Mouse (Mus musculus) neural tube, embryonic 11.5 days (tissue): ENCODE results near the gene Ccdc186. TPM values are rescaled to one million over a fixed set of nuclear protein-coding genes. Genes with fewer than 3 reads are reported as not detected.
A peak's percentile ranks its signal among the peaks of the same experiment; 100 is the strongest.

Experiments
- ATAC-seq: fragments of 200-750 bp; cut with Nextera tagmentation; 2 replicates; pipeline ENCODE4 v1.8.0; 2017; ENCODE audit warnings: moderate number of reproducible peaks, mild to moderate bottlenecking, moderate TSS enrichment, moderate library complexity; ENCODE audit not compliant: insufficient read depth, low FRiP score, low TSS enrichment
- DNase-seq: peaks from one replicate; pipeline ENCODE4 v3.0.0-alpha.2; 2015; ENCODE audit warnings: low spot score
- H3K27ac ChIP-seq: fragments of 300-500 bp; sonication (generic); 2 replicates; pipeline ENCODE4 v1.5.1; 2014; ENCODE audit warnings: low read depth, mild to moderate bottlenecking, low read length
- H3K27me3 ChIP-seq: fragments of 300-500 bp; sonication (generic); 2 replicates; pipeline ENCODE4 v1.6.1; 2014; ENCODE audit warnings: mild to moderate bottlenecking, low read length, mixed read lengths; ENCODE audit not compliant: control insufficient read depth, insufficient read depth
- H3K36me3 ChIP-seq: fragments of 300-500 bp; sonication (generic); 2 replicates; pipeline ENCODE4 v1.6.1; 2014; ENCODE audit warnings: mild to moderate bottlenecking, low read length, moderate library complexity, mixed read lengths; ENCODE audit not compliant: control insufficient read depth, insufficient read depth
- H3K4me1 ChIP-seq: fragments of 300-500 bp; sonication (generic); 2 replicates; pipeline ENCODE4 v1.6.1; 2014; ENCODE audit warnings: low read length, mixed read lengths; ENCODE audit not compliant: control insufficient read depth, insufficient read depth
- H3K4me2 ChIP-seq: fragments of 300-500 bp; sonication (generic); 2 replicates; pipeline ENCODE4 v1.6.1; 2014; ENCODE audit warnings: low read depth, mild to moderate bottlenecking, moderate library complexity
- H3K4me3 ChIP-seq: fragments of 300-500 bp; sonication (generic); 2 replicates; pipeline ENCODE4 v1.5.1; 2014; ENCODE audit warnings: low read depth, low read length
- H3K9ac ChIP-seq: fragments of 300-500 bp; sonication (generic); 2 replicates; pipeline ENCODE4 v1.6.1; 2014; ENCODE audit warnings: mild to moderate bottlenecking, low read length
- H3K9me3 ChIP-seq: fragments of 300-500 bp; sonication (generic); 2 replicates; pipeline ENCODE4 v1.6.1; 2016; ENCODE audit warnings: low read length; ENCODE audit not compliant: control insufficient read depth
- WGBS: fragments of 180-500 bp; shearing (Covaris S2); extraction: QIAGEN DNeasy Blood & Tissue Kit; methylation state at CpG from one replicate; pipeline ENCODE4 v1.1.7; 2014; 5-methylcytosine and 5-hydroxymethylcytosine counted together
- polyA plus RNA-seq: library from polyadenylated mRNA; unstranded; fragments of >200 nt; fragmentation: Nextera tagmentation; extraction: Ambion mirVana; gene quantifications from 2 replicates; pipeline ENCODE4 v1.2.1, GENCODE M21; 2014

The Ccdc186 gene
- polyA plus RNA-seq, result 21.2 and 21.9 TPM in 2 replicates

- Histone ChIP-seq H3K27me3 (no peaks in the 10 kb centered on the region), H3K4me2 (peak within 1 kb of the TSS; percentile 73), H3K4me3 (peak within 1 kb of the TSS; percentile 98), H3K27ac (peak within 1 kb of the TSS; percentile 72), H3K9ac (peak within 1 kb of the TSS; percentile 92), H3K36me3 (no peaks in the 10 kb centered on the region), H3K9me3 (no peaks in the 10 kb centered on the region), H3K4me1 (peaks cover 2% of the 10 kb centered on the region; the same call in 1 of the 2 replicates)
- WGBS, result 0% methylated on average over 79 of the region's 79 CpGs
- peak; percentile 98 for ATAC-seq
- peak; percentile 98 for DNase-seq
These were observed at the start of gene Ccdc186 for GRCm38 (mm10) chr19:56821798-56822447. Gene Ccdc186, minus strand, starts transcription at chr19:56822190.

- no peak overlapping the region for H3K27ac ChIP-seq
- no peak overlapping the region for H3K4me2 ChIP-seq
- H3K36me3 ChIP-seq, result no peaks in the 10 kb centered on the region
- ATAC-seq, result no peak
- 0 out of 2 replicates have a peak, but pooled peaks cover 3% of the 10 kb centered on the region for H3K27me3 ChIP-seq
- no peaks in the 10 kb centered on the region for H3K4me1 ChIP-seq
- whole genome bisulfite sequencing, result 72% methylated on average over 4 of the region's 4 CpGs
- no peak for DNase-seq
- no peaks in the 10 kb centered on the region for H3K9me3 ChIP-seq
- H3K4me3 ChIP-seq, result no peak overlapping the region
- no peak overlapping the region for H3K9ac ChIP-seq
These were observed 45.7 kb upstream of the Ccdc186 start for GRCm38 (mm10) chr19:56867701-56868100.

- no peak for DNase-seq
These were observed 34.5 kb upstream of the Ccdc186 start for GRCm38 (mm10) chr19:56856455-56856854.

GRCm38 (mm10) chr19:56852590-56852989, 30.6 kb upstream of the Ccdc186 start:
- ATAC-seq (no peak), DNase-seq (no peak)
- Histone ChIP-seq H3K4me2 (no peak overlapping the region), H3K27me3 (no peaks in the 10 kb centered on the region), H3K36me3 (no peaks in the 10 kb centered on the region), H3K9ac (no peak overlapping the region), H3K4me1 (no peaks in the 10 kb centered on the region; the same call in 1 of the 2 replicates), H3K4me3 (no peak overlapping the region), H3K27ac (no peak overlapping the region), H3K9me3 (no peaks in the 10 kb centered on the region)

More at GRCm38 (mm10) chr19:56856455-56856854, 34.5 kb upstream of the Ccdc186 start:
- no peaks in the 10 kb centered on the region for H3K36me3 ChIP-seq
- no peaks in the 10 kb centered on the region; the same call in 1 of the 2 replicates for H3K4me1 ChIP-seq
- no peak overlapping the region for H3K4me3 ChIP-seq
- no peak overlapping the region for H3K27ac ChIP-seq
- no peak overlapping the region for H3K9ac ChIP-seq
- H3K27me3 ChIP-seq, result no peaks in the 10 kb centered on the region
- no peak for ATAC-seq
- WGBS, result 54% methylated on average over 5 of the region's 5 CpGs
- H3K4me2 ChIP-seq, result no peak overlapping the region
- no peaks in the 10 kb centered on the region for H3K9me3 ChIP-seq

- Histone ChIP-seq H3K9ac (no peak overlapping the region), H3K4me2 (no peak overlapping the region), H3K9me3 (no peaks in the 10 kb centered on the region), H3K4me3 (no peak overlapping the region), H3K27me3 (no peaks in the 10 kb centered on the region), H3K36me3 (no peaks in the 10 kb centered on the region), H3K27ac (no peak overlapping the region), H3K4me1 (no peaks in the 10 kb centered on the region)
- ATAC-seq, result no peak
- DNase-seq, result no peak
- 88% methylated on average over 12 of the region's 12 CpGs for WGBS
These were observed 21.0 kb upstream of the Ccdc186 start for GRCm38 (mm10) chr19:56842974-56843373.

- DNase-seq, result no peak
- no peak overlapping the region for H3K4me3 ChIP-seq
- no peaks in the 10 kb centered on the region for H3K27me3 ChIP-seq
- H3K4me1 ChIP-seq, result no peaks in the 10 kb centered on the region
- ATAC-seq, result no peak
- no peak overlapping the region for H3K27ac ChIP-seq
- no peaks in the 10 kb centered on the region for H3K36me3 ChIP-seq
- H3K4me2 ChIP-seq, result no peak overlapping the region
- no peaks in the 10 kb centered on the region for H3K9me3 ChIP-seq
- WGBS, result 75% methylated on average over 17 of the region's 17 CpGs
- no peak overlapping the region for H3K9ac ChIP-seq
These were observed 17.1 kb upstream of the Ccdc186 start for GRCm38 (mm10) chr19:56838942-56839706.

- ATAC-seq (no peak), DNase-seq (peak; percentile 44)
- Histone ChIP-seq H3K27me3 (no peaks in the 10 kb centered on the region), H3K9me3 (no peaks in the 10 kb centered on the region), H3K9ac (no peak overlapping the region), H3K27ac (no peak overlapping the region), H3K4me1 (no peaks in the 10 kb centered on the region), H3K4me3 (no peak overlapping the region), H3K4me2 (no peak overlapping the region), H3K36me3 (no peaks in the 10 kb centered on the region)
- 70% methylated on average over 9 of the region's 9 CpGs for WGBS
These were observed 13.3 kb upstream of the Ccdc186 start for GRCm38 (mm10) chr19:56835340-56835739.

- Histone ChIP-seq H3K36me3 (no peaks in the 10 kb centered on the region), H3K27me3 (no peaks in the 10 kb centered on the region), H3K9ac (no peak overlapping the region), H3K4me1 (no peaks in the 10 kb centered on the region), H3K27ac (no peak overlapping the region), H3K4me2 (no peak overlapping the region), H3K9me3 (no peaks in the 10 kb centered on the region), H3K4me3 (no peak overlapping the region)
- 97% methylated on average over 4 of the region's 4 CpGs for WGBS
- no peak for ATAC-seq
- DNase-seq, result no peak
These were observed 8.2 kb upstream of the Ccdc186 start for GRCm38 (mm10) chr19:56830163-56830562.

GRCm38 (mm10) chr19:56829267-56829666, 7.3 kb upstream of the Ccdc186 start:
- no peak for ATAC-seq
- 95% methylated on average over 9 of the region's 9 CpGs for WGBS

More at GRCm38 (mm10) chr19:56829267-56829666, 7.3 kb upstream of the Ccdc186 start:
- H3K27me3 ChIP-seq, result no peaks in the 10 kb centered on the region
- no peaks in the 10 kb centered on the region for H3K9me3 ChIP-seq
- H3K4me3 ChIP-seq, result no peak overlapping the region
- no peaks in the 10 kb centered on the region for H3K4me1 ChIP-seq
- DNase-seq, result no peak
- H3K36me3 ChIP-seq, result no peaks in the 10 kb centered on the region
- no peak overlapping the region for H3K9ac ChIP-seq
- H3K4me2 ChIP-seq, result no peak overlapping the region
- no peak overlapping the region for H3K27ac ChIP-seq
